Mouse (Mus musculus) adrenal gland, postnatal 14 days (tissue): ENCODE measurements at regions not wholly inside any gene's neighbourhood (a gene's known extent, or its start where the extent isn't known, plus 50 kb on each side); places are given as distances from the start of the nearest gene placed in this dataset.
"Not testable (repeated sequence)": the region's sequence is repeated elsewhere in the genome, so short reads cannot be mapped to it uniquely, and the experiment has no call there.

Source experiments
- DNase-seq: peaks from one replicate; pipeline ENCODE4 v3.0.0; 2021; ENCODE audit warnings: mixed read lengths

GRCm38 (mm10) chr11:22420003-22420723 lies 78.1 kb upstream of the Ehbp1 start:
- no peak for DNase-seq

- no peak for DNase-seq
Observed at GRCm38 (mm10) chr11:22421762-22422161, 79.7 kb upstream of the Ehbp1 start.

- DNase-seq = peak; percentile 86
Observed at GRCm38 (mm10) chr11:22437140-22437850, 74.6 kb upstream of the Tmem17 start.

GRCm38 (mm10) chr11:22437851-22438215 lies 74.1 kb upstream of the Tmem17 start:
- peak; percentile 6 for DNase-seq

- DNase-seq = peak; percentile 9
Observed at GRCm38 (mm10) chr11:22438441-22439066, 73.3 kb upstream of the Tmem17 start.

GRCm38 (mm10) chr11:22440521-22440920 lies 71.4 kb upstream of the Tmem17 start:
- peak; percentile 76 for DNase-seq

GRCm38 (mm10) chr11:22453161-22453560 lies 58.7 kb upstream of the Tmem17 start:
- no peak for DNase-seq

GRCm38 (mm10) chr11:22456286-22456685 lies 55.6 kb upstream of the Tmem17 start:
- DNase-seq = no peak

- DNase-seq = no peak
Observed at GRCm38 (mm10) chr11:22457220-22457619, 54.7 kb upstream of the Tmem17 start.

- DNase-seq = no peak
Observed at GRCm38 (mm10) chr11:22458951-22459703, 52.8 kb upstream of the Tmem17 start.

- DNase-seq = not testable (repeated sequence)
Observed at GRCm38 (mm10) chr11:22461019-22461735, 50.7 kb upstream of the Tmem17 start.
